Mouse (Mus musculus): ENCODE results near the gene Acsf3.

GRCm38 (mm10) chr8:122866231-122866630, 90.9 kb downstream of the Acsf3 start:
- no peak for TF ChIP-seq GATA1 (IDR thresholded peaks at IDR 0.05; ENCODE audit: low read length)
- TF ChIP-seq TAL1 (IDR thresholded peaks at IDR 0.05; ENCODE audit: low read length), result no peak
